Mouse (Mus musculus) megakaryocyte, adult 5-6 weeks (primary cell): ENCODE data around the gene Asic1. TPM values are rescaled to one million over a fixed set of nuclear protein-coding genes. Genes with fewer than 3 reads are reported as not detected.

Source experiments
- ATAC-seq: 2 replicates; pipeline ENCODE4 v1.8.0; 2016; ENCODE audit warnings: mild to moderate bottlenecking, inconsistent platforms; ENCODE audit not compliant: poor library complexity, severe bottlenecking
- total RNA-seq, 2 experiments: library from RNA; stranded (forward) in 1 of 2; stranded (reverse) in 1 of 2; fragments of 153-499, 151-499 nt in 1 of 2; fragments of 221-1000, 200-1000 nt in 1 of 2; gene quantifications; 2 replicates each; pipeline versions ENCODE4 v1.2.3 to v1.2.4; 2015 to 2017

Asic1 gene
- total RNA-seq, 2 experiments from 2014 or later: 0.11 TPM; not detected in 1

DNA sequence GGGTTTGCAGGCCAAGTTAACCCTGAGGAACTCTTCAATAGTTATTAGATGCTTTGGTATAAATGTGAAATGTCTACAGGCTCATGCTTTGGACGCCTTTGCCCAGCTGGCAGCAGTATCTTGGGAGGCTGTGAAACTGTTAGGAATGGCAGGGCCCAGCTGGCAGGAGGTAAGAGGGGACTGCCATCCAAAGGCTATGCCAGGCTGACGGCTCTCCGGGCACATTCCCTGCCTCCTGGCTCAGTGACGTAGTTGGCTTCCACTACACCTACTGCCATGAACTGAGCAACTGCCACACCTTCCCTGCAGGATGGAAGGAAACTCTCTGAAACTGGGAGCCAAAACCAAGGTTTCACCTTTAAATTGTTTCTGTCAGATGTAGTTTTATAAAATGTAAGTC is 70.1 kb downstream of the Asic1 start:
- ATAC-seq: no peak

Other genes with a start within 250 kb of the Asic1 start
- gene Nckap5l, start 212.6 kb upstream of the Asic1 start, total RNA-seq (2015): 0.84 and 4.0 TPM in 2 replicates
- gene Nckap5l, start 212.6 kb upstream of the Asic1 start, total RNA-seq (2017): 0.73 TPM in 1 of 2 replicates, not detected in the other
- 8.2 and 9.8 TPM in 2 replicates for gene Bcdin3d, start 195.6 kb upstream of the Asic1 start, total RNA-seq (2015)
- gene Bcdin3d, start 195.6 kb upstream of the Asic1 start, total RNA-seq (2017): 3.6 and 4.6 TPM in 2 replicates
- 0.04 TPM in 1 of 2 replicates, not detected in the other for gene Faim2, start 142.2 kb upstream of the Asic1 start, total RNA-seq (2015)
- 0.49 TPM in 1 of 2 replicates, not detected in the other for gene Faim2, start 142.2 kb upstream of the Asic1 start, total RNA-seq (2017)
- not detected in 2 replicates for gene Aqp2, start 91.3 kb upstream of the Asic1 start, total RNA-seq (2015)
- not detected in 2 replicates for gene Aqp2, start 91.3 kb upstream of the Asic1 start, total RNA-seq (2017)
- gene Aqp5, start 79.6 kb upstream of the Asic1 start, total RNA-seq (2015): not detected in 2 replicates
- gene Aqp5, start 79.6 kb upstream of the Asic1 start, total RNA-seq (2017): not detected in 2 replicates
- gene Aqp6, start 69.0 kb upstream of the Asic1 start, total RNA-seq (2015): not detected in 2 replicates
- not detected in 2 replicates for gene Aqp6, start 69.0 kb upstream of the Asic1 start, total RNA-seq (2017)
- gene Racgap1, start 18.7 kb upstream of the Asic1 start, total RNA-seq (2015): 136 and 140 TPM in 2 replicates
- 184 and 201 TPM in 2 replicates for gene Racgap1, start 18.7 kb upstream of the Asic1 start, total RNA-seq (2017)
- 12.0 and 12.4 TPM in 2 replicates for gene Smarcd1, start 31.8 kb downstream of the Asic1 start, total RNA-seq (2015)
- gene Smarcd1, start 31.8 kb downstream of the Asic1 start, total RNA-seq (2017): 9.3 and 16.1 TPM in 2 replicates
- not detected in 2 replicates for gene Gm17349, start 35.1 kb downstream of the Asic1 start, total RNA-seq (2015)
- not detected in 2 replicates for gene Gm17349, start 35.1 kb downstream of the Asic1 start, total RNA-seq (2017)
- gene Gpd1, start 47.1 kb downstream of the Asic1 start, total RNA-seq (2015): 0.11 TPM in 1 of 2 replicates, not detected in the other
- gene Gpd1, start 47.1 kb downstream of the Asic1 start, total RNA-seq (2017): 0.20 and 0.26 TPM in 2 replicates
- 67.3 and 78.1 TPM in 2 replicates for gene Cox14, start 55.2 kb downstream of the Asic1 start, total RNA-seq (2015)
- gene Cox14, start 55.2 kb downstream of the Asic1 start, total RNA-seq (2017): 15.4 and 25.6 TPM in 2 replicates
- gene Cers5, start 102.5 kb downstream of the Asic1 start, total RNA-seq (2015): 64.6 and 75.6 TPM in 2 replicates
- gene Cers5, start 102.5 kb downstream of the Asic1 start, total RNA-seq (2017): 42.3 and 45.3 TPM in 2 replicates
- gene Lima1, start 205.1 kb downstream of the Asic1 start, total RNA-seq (2015): 17.7 and 22.6 TPM in 2 replicates
- 27.1 and 37.8 TPM in 2 replicates for gene Lima1, start 205.1 kb downstream of the Asic1 start, total RNA-seq (2017)